In genomic region chr14:12086167-12086566, GRCm38 (mm10) we compare ENCODE assay signal across 14 mouse cellular contexts.
DNase-seq lines count a peak whose midpoint lies in the region; ATAC-seq and TF ChIP-seq lines count a peak whose summit lies in the region.
"Had no signal": no experiment of that assay in that cellular context is flagged by ENCODE, and none has a peak within 500 bp of the region (broad histone marks: within the 10 kb centered on the region; RNA-seq: fewer than 3 reads in every experiment).

No protein-coding gene starts in this region.

- no peak for ATAC-seq in hindbrain, embryonic 15.5 days (ENCODE audit: low FRiP score, low read depth)
- no peak for ATAC-seq in embryonic facial prominence, embryonic 12.5 days (ENCODE audit: insufficient number of reproducible peaks, insufficient read depth, low FRiP score, low TSS enrichment)
- ATAC-seq in limb, embryonic 14.5 days (ENCODE audit: low FRiP score, low read depth) = no peak; the same call in 1 of the 2 replicates
- ATAC-seq in midbrain, embryonic 12.5 days (ENCODE audit: low FRiP score, low read depth) = peak; percentile 9; the same call in 1 of the 2 replicates
- no peak for ATAC-seq in inflammation-experienced regulatory T-cells, adult 6 months
- ATAC-seq: CD4-positive, CD25-positive, alpha-beta regulatory T cell, adult 4 months had no signal

- no peak for TF ChIP-seq POLR2A in limb, embryonic 14.5 days (IDR thresholded peaks at IDR 0.05; ENCODE audit: borderline replicate concordance, extremely low read depth, insufficient read depth, insufficient read length)

- H3K9me3 ChIP-seq in hindbrain, embryonic 15.5 days = no peaks in the 10 kb centered on the region
- no peaks in the 10 kb centered on the region for H3K9me3 ChIP-seq in hindbrain, embryonic 10.5 days
- H3K9me3 ChIP-seq in embryonic facial prominence, embryonic 12.5 days = no peaks in the 10 kb centered on the region
- H3K9me3 ChIP-seq in limb, embryonic 14.5 days (ENCODE audit: control insufficient read depth, low read length) = no peaks in the 10 kb centered on the region
- H3K9me3 ChIP-seq in midbrain, embryonic 12.5 days = no peaks in the 10 kb centered on the region
- H3K9me3 ChIP-seq: liver, embryonic 13.5 days had no signal

- H3K36me3 ChIP-seq in hindbrain, embryonic 15.5 days = no peaks in the 10 kb centered on the region
- H3K36me3 ChIP-seq in hindbrain, embryonic 10.5 days = no peaks in the 10 kb centered on the region
- H3K36me3 ChIP-seq in embryonic facial prominence, embryonic 12.5 days = no peaks in the 10 kb centered on the region
- H3K36me3 ChIP-seq in limb, embryonic 14.5 days (ENCODE audit: control insufficient read depth, insufficient read depth, low read length) = no peaks in the 10 kb centered on the region
- H3K36me3 ChIP-seq in midbrain, embryonic 12.5 days = no peaks in the 10 kb centered on the region
- H3K36me3 ChIP-seq: liver, embryonic 13.5 days had no signal

- WGBS in hindbrain, embryonic 15.5 days = 55% methylated on average over 5 of the region's 5 CpGs
- 80% methylated on average over 5 of the region's 5 CpGs for WGBS in hindbrain, embryonic 10.5 days
- 40% methylated on average over 5 of the region's 5 CpGs for WGBS in embryonic facial prominence, embryonic 12.5 days
- whole genome bisulfite sequencing in limb, embryonic 14.5 days = 59% methylated on average over 5 of the region's 5 CpGs
- 29% methylated on average over 5 of the region's 5 CpGs for WGBS in midbrain, embryonic 12.5 days

- H3K27me3 ChIP-seq in hindbrain, embryonic 15.5 days = no peaks in the 10 kb centered on the region
- no peaks in the 10 kb centered on the region for H3K27me3 ChIP-seq in hindbrain, embryonic 10.5 days (ENCODE audit: insufficient read depth, poor library complexity, severe bottlenecking)
- no peaks in the 10 kb centered on the region for H3K27me3 ChIP-seq in embryonic facial prominence, embryonic 12.5 days
- H3K27me3 ChIP-seq in limb, embryonic 14.5 days (ENCODE audit: control insufficient read depth, insufficient read depth, low read length) = no peaks in the 10 kb centered on the region
- H3K27me3 ChIP-seq in midbrain, embryonic 12.5 days = no peaks in the 10 kb centered on the region
- H3K27me3 ChIP-seq: liver, embryonic 13.5 days had no signal

- 0 out of 2 replicates have a peak overlapping the region, but pooled peaks have one; percentile 37 for H3K27ac ChIP-seq in hindbrain, embryonic 15.5 days (replicated peaks)
- no peak overlapping the region for H3K27ac ChIP-seq in hindbrain, embryonic 10.5 days
- peak overlapping the region; percentile 60; the same call in 1 of the 2 replicates for H3K27ac ChIP-seq in embryonic facial prominence, embryonic 12.5 days
- no peak overlapping the region for H3K27ac ChIP-seq in limb, embryonic 14.5 days (replicated peaks; ENCODE audit: low read depth, low read length)
- H3K27ac ChIP-seq in midbrain, embryonic 12.5 days (replicated peaks) = 0 out of 2 replicates have a peak overlapping the region, but pooled peaks have one; percentile 30
- H3K27ac ChIP-seq: liver, embryonic 13.5 days had no signal

- DNase-seq in hindbrain, embryonic 10.5 days (ENCODE audit: low spot score) = no peak
- peak; percentile 44 for DNase-seq in limb, embryonic 14.5 days (ENCODE audit: low spot score)
- DNase-seq in thymus, postnatal 0 days (ENCODE audit: low spot score) = no peak
- no peak for DNase-seq in cerebellum, postnatal 25 days
- DNase-seq: adrenal gland, postnatal 36 days; cerebellum, adult 9-10 months; heart, adult 18-20 months; liver, embryonic 13.5 days had no signal

- H3K4me3 ChIP-seq in hindbrain, embryonic 15.5 days = no peak overlapping the region
- no peak overlapping the region for H3K4me3 ChIP-seq in hindbrain, embryonic 10.5 days
- no peak overlapping the region for H3K4me3 ChIP-seq in embryonic facial prominence, embryonic 12.5 days
- H3K4me3 ChIP-seq in limb, embryonic 14.5 days (replicated peaks; ENCODE audit: low read length) = no peak overlapping the region
- H3K4me3 ChIP-seq in midbrain, embryonic 12.5 days = no peak overlapping the region
- H3K4me3 ChIP-seq: liver, embryonic 13.5 days; myocyte had no signal

- no peak overlapping the region for H3K9ac ChIP-seq in hindbrain, embryonic 15.5 days
- H3K9ac ChIP-seq in embryonic facial prominence, embryonic 12.5 days = no peak overlapping the region
- H3K9ac ChIP-seq in limb, embryonic 14.5 days (ENCODE audit: low read depth, low read length, severe bottlenecking) = no peak overlapping the region
- H3K9ac ChIP-seq in midbrain, embryonic 12.5 days (replicated peaks) = no peak overlapping the region
- H3K9ac ChIP-seq: liver, embryonic 13.5 days had no signal

- H3K4me1 ChIP-seq in hindbrain, embryonic 15.5 days (replicated peaks) = peaks cover 19% of the 10 kb centered on the region
- peaks cover 38% of the 10 kb centered on the region for H3K4me1 ChIP-seq in hindbrain, embryonic 10.5 days (replicated peaks)
- H3K4me1 ChIP-seq in embryonic facial prominence, embryonic 12.5 days = peaks cover 19% of the 10 kb centered on the region
- H3K4me1 ChIP-seq in limb, embryonic 14.5 days (ENCODE audit: control insufficient read depth, insufficient read depth, low read length) = peaks cover 6% of the 10 kb centered on the region
- peaks cover 35% of the 10 kb centered on the region for H3K4me1 ChIP-seq in midbrain, embryonic 12.5 days

- no peak overlapping the region for H3K4me2 ChIP-seq in hindbrain, embryonic 15.5 days
- no peak overlapping the region for H3K4me2 ChIP-seq in embryonic facial prominence, embryonic 12.5 days (replicated peaks)
- no peak overlapping the region for H3K4me2 ChIP-seq in limb, embryonic 14.5 days (replicated peaks; ENCODE audit: low read depth, low read length, severe bottlenecking)
- no peak overlapping the region for H3K4me2 ChIP-seq in midbrain, embryonic 12.5 days (replicated peaks)
- H3K4me2 ChIP-seq: liver, embryonic 13.5 days had no signal

Comparison
In these comparisons a context has a peak if more than half of its experiments do, and no peak if none do; other contexts are left out.
1. H3K27ac ChIP-seq: peak in hindbrain, embryonic 15.5 days (single experiment), embryonic facial prominence, embryonic 12.5 days (single experiment) and midbrain, embryonic 12.5 days (single experiment); none in hindbrain, embryonic 10.5 days (single experiment) and limb, embryonic 14.5 days (single experiment).